Mouse (Mus musculus) layer of hippocampus, postnatal 36 days (tissue): ENCODE measurements around the gene Nova2. TPM values are rescaled to one million over a fixed set of nuclear protein-coding genes. Genes with fewer than 3 reads are reported as not detected.

ENCODE experiments used
- DNase-seq, 2 experiments: peaks; one replicate each; pipeline ENCODE4 v3.0.0; 2022
- total RNA-seq, 2 experiments: library from RNA; stranded (reverse); gene quantifications; 2 replicates each; pipeline ENCODE4 v1.2.3; 2021

Nova2 gene
- total RNA-seq, 2 experiments from 2014 or later: 82.2 to 84.5 TPM

DNA sequence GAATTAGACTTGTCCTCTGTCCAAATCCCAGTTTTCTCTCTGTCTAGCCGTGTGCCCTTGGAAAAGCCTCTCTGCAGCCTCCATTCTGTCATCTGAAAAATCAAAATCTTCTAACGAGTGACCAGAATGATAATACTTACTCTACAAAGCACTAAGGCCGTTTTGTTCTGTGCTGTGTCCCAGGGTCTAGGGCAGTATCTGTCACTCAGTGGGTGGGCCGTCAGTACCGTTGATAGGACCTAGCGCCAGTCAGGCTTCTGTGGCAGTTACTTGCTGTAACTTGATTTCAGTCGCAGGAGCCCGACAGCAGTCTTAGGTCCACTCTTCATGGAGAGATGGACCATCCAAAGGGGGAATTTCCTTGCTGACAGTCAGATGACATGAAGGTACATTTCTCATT is 1.4 kb upstream of the Nova2 start:
- no peak for DNase-seq

DNA sequence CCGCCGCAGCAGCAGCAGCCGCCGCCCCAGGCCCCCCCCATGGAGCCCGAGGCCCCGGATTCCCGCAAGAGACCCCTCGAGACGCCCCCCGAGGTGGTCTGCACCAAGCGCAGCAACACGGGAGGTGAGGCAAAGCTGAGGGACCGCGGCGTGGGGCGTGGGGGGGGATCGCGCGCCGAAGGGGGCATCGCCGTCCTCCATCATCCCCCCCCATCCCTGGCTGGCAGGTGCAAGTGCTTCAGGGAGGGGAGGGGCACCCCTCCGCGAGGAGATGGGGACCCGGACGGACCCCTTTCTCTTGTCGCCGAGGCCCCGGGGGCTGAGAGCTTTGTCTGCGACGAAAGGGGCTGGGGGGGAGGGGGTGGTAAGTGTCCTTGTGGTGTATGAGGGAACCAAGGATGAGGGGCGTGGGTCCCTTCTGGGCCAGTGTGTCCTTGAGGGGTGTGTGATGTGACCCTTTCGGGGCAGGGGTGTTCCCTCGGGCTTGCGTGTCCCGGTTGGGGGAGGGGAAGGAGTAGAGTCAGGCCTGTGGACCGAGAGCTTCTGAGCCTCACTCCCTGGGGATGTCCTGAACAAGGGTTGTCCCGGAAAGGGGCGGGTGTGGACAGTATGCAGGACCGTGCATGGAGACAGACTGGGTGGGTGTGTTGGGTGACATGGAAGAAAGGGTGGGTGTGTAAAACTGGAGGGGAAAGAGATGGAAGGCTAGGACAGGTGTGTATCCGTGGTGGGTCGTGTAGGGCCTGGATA is 528 bp downstream of the Nova2 start:
- peak in 1 of 2 experiments; percentile 12 for DNase-seq

DNA sequence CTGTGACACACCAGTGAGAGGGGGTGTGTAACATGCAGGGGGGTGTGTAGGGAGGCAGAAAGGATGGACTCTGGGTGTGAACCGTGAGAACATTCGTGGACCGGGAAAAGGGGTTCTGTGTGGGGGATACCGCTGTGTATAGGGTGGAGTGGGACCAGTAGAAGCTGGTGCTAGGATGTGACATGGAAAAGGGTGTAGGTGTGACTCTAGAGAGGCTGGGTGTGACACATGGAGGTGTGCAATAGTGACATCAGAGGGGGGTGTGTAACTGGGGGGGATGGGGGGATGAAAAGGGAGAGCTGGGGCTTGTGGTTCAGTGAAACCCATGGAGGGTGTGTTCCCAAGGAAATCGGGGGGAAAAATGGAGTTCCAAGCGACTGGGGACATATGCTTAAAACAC is 1.2 kb downstream of the Nova2 start:
- DNase-seq: no peak

DNA sequence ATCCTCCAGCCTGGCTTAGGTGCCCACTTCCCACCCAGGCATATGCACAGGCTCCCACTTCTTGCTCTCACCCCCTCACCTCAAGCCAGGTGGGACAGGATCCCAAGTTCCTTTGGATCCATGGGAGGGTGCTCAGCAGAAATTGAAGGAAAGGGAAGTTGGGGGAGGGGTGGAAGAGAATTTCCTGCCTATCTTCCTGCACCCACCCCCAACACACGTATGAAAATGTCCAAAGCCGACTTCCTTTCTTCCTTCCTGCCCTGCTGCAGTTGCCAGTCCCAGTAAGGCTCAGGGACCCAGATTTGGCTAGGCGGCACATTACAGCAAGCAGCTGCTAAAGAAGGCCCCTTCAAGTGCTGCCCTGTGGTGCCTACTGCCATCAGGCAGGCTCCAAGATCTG is 2.1 kb downstream of the Nova2 start:
- DNase-seq: no peak

DNA sequence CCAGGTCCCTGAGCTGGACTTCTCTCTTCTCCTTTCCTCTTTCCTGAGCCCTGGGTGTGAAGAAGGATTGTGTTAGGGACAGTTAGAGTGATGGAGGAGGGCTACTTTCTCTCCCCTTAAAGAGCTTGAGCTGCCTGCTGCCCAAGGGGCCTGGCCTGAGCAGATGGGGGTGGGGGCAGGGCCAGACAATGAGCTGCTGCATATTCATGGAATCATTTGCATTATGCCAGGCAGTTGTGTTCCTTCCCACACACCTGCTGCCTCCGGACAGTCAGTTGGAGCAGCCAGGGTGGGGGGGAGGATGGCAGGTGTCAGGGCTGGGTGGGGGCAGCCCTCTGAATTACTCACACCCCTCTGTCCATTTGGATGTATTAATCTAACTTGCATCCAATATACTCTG is 16.7 kb downstream of the Nova2 start:
- no peak for DNase-seq

DNA sequence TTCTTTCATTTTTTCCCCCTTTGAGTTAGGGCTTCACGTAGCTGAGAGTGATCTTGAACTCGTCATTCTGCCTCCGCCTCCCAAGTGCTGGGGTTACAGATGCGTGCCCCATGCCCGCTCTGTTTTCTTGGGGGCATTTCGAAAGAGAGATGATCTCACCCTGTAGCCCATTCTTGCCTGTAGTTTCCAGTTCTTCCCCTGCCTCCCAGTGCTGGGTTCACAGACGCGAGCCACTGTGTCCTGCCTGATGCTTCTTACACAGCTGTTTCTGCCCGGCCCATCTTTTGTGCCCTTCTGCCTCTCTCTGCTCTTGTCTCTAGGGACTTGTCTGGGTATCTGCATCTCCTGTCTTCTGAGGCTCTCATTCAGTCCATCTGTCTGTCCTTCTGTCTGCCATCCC is 17.1 kb downstream of the Nova2 start:
- DNase-seq: no peak

DNA sequence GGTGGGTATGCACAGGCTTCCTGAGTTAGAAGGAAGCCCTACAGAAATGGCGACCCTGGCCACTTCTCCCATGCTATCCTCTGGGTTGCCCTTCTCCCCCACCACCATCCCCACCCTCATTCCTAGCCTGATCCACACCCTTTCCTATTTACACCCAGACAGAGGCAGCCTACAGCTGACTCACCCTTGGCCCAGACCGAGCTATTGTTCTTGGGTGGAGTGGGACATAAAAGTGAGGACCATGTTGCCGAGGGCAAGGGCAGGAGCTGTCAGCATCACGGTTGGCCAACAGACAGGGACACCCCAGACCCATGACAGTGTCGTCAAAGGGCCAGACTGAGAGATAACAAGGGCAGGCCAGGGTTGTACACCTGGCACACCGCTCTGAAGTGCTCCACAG is 22.5 kb downstream of the Nova2 start:
- no peak for DNase-seq

DNA sequence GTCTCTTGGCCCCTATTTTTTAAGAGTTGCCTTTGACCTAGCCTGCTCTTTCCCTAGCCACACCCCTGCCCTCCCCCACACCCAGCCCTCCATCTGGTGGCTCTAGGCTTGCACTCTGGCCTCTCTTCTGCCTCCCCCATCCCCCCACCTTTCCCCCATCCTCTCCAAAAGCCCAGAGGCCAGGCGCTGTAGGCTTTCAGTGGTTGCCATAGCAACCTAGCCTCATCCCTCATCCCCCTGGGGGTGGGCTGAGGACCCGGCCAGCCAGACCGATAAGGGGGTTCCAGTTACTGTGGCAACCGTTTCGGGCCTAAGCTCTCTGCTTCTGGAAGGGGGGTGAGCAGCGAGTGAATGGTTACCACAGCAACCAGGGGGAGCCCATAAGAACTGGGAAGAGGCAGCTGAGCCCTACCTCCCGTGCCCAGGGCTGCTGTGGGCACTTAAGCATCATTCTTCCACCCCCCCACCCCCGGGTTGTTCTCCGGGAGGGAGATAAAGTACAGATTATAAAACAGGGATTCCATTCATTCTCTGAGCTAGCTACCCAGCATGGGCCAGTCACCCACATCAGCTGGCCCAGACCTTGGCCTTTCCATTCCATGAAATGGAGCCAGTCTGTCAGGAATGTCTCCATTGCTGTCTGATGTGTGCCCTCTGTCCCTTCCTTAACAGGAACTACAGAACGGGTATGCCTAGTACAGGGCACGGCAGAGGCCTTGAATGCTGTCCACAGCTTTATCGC is 24.3 kb downstream of the Nova2 start:
- DNase-seq: peak; percentile 41 to 44

DNA sequence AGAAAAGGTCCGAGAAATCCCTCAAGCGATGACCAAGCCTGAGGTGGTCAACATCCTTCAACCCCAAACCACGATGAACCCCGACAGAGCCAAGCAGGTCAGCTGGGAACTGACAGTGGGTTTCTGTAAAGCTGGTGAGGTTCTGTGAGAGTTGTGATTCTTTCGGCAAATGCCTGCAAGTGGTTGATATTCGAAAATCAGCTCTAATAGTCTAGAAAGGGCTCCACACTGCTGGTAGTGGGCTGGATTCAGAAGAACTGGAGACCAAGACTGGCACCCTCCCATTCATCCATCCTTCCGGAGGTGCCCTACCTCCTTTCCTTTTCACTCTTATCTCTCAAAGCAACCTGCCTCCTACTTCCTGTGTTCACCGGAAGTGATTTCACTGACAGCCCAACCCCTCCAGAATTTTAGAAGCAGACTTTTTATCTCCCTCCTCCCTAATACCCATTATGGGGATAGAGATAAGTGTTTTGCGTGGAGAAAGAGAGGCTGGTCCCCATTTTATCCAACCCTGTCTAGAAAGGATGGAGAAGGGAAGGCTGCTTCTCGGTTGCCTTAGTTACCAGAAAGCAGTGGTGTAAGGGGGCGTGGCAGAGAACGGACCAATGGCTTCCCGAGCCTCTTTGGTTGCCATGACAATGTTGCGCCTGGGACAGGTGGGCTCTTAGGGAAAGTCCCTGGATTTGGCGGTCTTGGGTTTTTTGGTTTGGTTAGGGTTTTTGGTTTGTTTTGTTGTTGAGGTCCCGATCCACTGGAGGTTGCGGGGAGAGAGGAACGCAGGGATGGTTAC is 25.0 kb downstream of the Nova2 start:
- DNase-seq: no peak

DNA sequence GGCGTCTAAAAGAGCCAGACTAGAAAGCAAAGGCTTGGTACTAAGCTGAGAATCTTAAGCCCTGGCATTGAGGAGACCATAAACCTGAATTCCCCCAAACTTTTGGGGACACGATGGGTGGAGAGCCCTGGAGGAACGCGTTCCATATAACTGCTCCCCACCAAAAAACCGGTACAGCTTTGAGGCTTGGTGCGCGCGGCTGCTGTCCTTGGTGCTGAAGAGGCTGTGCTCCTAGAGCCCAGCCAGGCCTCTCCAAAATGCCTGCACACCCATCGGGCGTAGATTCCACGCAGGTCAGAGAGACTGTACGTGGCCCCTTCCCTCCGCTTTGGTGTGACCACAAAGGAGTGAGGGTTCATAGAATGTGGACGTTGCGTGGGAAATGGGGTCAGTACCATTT is 25.7 kb downstream of the Nova2 start:
- DNase-seq: no peak

DNA sequence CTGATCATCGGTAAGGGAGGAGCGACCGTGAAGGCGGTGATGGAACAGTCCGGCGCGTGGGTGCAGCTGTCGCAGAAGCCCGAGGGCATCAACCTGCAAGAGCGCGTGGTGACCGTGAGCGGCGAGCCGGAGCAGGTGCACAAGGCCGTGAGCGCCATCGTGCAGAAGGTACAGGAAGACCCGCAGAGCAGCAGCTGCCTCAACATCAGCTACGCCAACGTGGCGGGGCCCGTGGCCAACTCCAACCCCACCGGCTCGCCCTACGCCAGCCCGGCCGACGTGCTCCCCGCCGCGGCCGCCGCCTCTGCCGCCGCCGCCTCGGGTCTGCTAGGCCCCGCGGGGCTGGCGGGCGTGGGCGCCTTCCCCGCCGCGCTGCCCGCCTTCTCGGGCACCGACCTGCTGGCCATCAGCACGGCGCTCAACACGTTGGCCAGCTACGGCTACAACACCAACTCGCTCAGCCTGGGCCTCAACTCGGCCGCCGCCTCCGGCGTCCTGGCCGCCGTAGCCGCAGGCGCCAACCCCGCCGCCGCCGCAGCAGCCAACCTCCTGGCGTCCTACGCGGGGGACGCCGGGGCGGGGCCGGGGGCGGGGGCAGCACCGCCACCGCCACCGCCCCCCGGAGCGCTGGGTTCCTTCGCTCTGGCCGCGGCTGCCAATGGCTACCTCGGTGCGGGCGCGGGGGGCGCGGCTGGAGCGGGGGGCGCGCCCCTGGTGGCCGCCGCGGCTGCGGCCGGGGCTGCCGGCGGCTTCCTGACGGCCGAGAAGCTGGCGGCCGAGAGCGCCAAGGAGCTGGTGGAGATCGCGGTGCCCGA is 32.1 kb downstream of the Nova2 start:
- DNase-seq: peak in 1 of 2 experiments; percentile 48

DNA sequence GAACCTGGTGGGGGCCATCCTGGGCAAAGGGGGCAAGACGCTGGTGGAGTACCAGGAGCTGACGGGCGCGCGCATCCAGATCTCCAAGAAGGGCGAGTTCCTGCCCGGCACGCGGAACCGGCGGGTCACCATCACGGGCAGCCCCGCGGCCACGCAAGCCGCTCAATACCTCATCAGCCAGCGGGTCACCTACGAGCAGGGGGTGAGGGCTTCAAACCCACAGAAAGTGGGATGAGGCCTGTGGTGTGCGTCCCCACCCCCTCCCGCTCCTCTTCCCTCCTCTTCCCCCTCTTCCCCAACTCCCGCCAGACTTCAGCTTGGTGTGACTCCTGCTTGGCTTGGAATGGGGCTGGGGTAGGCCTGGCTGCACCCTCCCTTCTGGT is 32.7 kb downstream of the Nova2 start:
- no peak for DNase-seq

DNA sequence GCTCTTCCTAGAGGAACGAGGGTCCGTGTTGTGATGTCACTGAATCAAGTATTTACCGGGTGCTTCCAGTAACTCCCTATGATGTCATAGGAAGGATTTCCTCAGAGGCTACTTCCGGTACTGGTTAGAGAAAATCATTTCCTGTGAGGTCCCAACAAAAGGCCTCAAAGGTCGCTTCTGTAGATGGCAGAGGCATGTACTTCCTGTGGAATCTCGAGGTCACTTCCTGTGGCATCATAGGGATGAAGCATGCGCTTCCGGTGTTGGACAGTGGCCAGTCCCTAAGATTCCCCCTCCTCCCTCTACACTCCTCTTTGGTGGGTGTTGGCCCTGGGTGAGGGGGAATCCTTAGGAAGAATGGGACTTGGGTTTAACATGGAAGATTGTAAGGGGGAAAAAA is 33.8 kb downstream of the Nova2 start:
- DNase-seq: no peak

DNA sequence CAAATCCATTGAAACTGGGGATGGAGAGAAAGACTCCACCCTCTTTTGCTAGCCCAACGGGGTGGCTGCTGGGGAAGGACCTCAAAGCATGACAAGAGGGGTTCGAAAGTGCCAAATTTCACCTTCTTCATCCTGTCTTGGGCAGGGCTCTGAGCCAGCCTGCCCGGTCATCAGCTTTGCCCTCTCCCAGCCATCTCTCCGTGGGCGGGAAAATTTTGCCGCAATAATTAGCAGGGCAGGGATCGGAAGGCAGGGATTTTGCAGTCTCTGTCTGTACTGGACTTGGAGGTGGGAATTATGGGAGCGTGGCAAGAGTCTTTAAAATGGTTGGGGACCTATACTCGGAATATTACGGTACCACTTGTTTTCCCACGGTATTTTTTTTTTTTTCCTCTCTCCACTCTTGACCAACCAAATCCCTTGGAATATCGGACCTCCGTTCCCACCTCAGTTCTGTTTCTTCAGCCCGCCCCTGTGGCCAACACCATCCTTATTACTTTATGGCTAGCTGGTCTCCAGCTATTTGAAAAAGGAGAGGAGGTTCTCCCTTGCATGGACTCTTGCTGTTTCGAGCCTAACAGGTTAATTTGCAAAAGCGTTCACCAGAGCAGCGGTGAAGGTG is 36.6 kb downstream of the Nova2 start:
- DNase-seq: no peak

DNA sequence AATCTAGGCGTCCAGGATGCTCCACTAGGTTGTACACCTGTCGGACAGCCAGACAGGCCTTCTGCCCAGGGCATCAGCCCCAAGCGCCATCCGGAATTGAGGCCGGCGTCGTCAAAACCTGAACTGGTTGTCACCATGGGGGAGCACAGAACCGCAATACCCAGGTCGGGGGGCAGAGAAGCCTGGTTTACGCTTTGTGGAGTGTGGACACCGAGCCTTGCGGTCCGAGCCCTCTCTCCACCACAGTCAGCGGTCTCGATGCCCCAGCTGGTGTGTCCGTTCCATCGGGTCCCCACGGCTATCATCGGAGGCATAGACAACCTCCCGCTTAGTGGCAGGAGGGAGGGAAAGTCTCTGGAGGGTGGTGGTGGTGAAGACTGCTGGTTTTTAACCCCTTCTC is 37.1 kb downstream of the Nova2 start:
- DNase-seq: no peak

DNA sequence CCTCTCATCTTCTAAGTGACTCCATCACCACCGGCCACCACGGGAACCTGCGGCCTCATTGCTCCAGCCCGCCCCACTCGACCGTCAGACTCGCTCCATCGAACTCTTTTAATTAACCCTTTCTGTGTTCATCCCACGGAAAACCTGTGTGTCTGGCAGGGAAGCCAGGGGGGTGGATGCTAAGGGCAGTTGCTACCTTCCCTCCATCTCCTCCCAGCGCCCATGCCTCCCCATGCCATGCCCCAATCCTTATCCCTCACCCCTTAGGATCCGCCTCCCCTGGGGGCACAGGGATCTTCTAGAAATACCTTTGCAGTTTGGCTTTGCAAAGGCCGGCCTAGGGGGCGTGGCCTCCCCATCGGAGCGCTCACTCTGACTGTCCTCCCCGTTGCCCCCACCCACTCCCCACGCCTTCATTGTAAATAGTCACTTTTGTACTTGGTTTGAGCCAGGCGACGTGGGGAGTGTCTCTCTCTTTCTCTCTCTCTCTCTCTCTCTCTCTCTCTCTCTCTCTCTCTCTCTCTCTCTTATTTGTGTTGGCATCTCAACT is 37.7 kb downstream of the Nova2 start:
- no peak for DNase-seq

DNA sequence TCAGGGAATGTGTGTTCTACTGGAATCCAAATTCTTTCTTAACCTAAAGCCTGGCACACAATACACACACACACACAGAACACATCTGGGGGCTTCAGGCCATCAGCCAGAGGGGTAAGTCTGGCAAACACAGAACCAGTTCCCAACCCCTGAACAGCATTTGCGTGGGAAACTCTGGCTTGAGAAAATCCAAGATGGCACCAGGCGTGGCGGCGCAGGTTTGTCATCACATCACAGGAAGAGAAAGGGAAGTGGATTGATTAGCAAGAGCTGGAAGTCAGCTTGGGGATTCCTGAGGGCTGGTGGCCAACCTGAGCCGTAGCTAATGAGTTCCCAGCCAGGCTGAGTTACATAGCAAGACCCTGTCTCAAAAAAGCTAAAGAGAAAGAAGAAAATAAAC is 39.6 kb downstream of the Nova2 start:
- no peak for DNase-seq

DNA sequence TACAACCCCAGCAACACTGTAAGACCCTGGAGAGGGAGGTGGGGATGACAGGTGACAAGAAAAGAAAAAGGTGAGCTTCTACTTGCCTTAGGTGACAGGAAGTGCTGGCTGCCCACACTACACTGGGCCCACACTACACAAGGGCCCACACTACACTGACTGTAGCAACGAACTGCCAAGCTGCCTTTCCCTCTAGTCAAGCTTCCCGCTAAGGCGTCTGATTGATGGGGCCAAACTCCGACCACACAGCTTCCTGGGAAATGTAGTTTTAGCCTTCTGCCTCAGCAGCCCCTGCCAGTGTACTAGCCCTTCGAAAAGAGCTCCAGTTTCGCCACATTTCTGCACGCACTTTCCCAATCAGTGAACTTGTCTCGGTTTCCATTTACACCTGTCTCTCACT is 41.9 kb downstream of the Nova2 start:
- DNase-seq: no peak

DNA sequence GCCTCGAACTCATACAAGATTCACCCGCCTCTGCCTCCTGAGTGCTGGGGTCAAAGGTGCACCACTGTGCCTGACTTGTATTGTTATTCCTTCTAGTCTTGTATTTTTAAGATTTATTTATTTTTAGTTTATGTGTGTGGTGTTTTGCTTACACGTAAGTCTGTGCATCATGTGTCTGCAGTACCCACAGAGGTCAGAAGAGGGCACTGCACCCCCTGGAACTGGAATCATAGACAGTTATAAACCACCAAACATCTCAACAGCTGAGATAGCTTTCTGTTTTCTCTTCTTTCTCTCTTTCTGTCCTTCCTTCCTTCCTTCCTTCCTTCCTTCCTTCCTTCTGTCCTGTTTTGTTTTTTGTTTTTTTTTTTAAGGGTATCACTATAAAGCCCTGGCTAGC is 45.3 kb downstream of the Nova2 start:
- no peak for DNase-seq

DNA sequence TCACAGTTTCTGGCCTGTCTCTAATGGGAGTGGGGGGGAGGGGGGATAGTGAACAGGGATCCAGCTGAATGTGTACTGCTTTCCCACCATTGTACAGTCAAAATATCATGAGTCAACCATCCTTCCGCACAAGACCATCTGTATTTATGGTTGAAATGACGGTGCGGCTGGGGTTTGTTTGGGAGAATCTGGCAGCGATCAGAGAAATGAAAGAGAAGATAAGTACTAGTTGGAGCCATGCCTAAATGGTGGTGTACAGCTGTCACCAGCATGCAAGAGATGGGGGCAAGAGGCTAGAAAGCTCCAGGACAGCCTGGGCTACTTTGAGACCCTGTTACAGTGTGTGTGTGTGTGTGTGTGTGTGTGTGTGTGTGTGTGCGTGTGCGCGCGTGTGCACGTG is 52.7 kb downstream of the Nova2 start:
- DNase-seq: peak; percentile 43 to 56

DNA sequence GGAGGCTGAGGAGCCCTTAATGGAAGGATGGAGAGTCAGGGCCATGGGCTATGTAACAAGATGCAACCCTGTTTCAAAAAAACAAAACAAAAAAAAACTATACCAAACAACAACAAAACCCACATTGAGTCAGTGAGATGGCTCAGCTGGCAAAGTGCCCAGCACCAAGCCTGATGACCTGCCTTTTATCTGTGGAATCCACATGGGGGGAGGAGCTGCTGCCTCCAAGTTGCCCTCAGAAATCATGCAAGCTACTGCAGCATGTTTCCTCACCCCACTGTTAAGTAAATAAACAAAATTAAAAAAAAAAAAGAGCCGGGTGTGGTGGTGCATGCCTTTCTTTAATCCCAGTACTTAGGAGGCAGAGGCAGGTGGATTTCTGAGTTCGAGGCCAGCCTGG is 60.8 kb downstream of the Nova2 start:
- DNase-seq: no peak

DNA sequence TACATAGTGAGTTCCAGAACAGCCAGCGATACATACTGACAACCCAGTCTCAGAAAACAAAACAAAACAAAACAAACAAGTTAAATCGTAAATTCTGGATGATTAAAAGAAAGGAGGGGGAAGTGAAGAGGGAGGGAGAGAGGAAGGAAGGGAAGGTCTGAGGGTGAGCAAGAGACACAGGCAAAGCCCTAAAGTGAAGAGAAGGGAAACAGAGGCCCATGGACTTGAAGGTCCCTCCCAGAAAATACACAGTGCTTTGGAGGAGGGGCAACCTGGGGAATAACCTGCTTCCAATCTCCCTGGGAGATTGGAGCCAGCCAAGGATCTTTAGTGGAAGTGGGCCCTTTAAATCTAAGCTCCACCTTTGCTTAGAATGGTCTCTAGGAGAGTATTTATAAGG is 61.4 kb downstream of the Nova2 start, which contains the start of gene Nanos2:
Gene Nanos2 (plus strand): TSS at position 301 of the 400 bp plus-strand sequence.
- no peak for DNase-seq
